Mouse (Mus musculus) CH12.LX (cell line): ENCODE data around the gene Ube2f.

ENCODE experiments used
- CHD1 ChIP-seq: IDR thresholded peaks from 2 replicates; pipeline ENCODE4 v1.6.1; 2012; ENCODE audit warnings: low read depth, low read length, improper control_type of control experiment, inconsistent platforms
- CTCF ChIP-seq, 2 experiments: IDR thresholded peaks in 1 of 2; conservative IDR thresholded peaks in 1 of 2; 2 replicates each; pipeline ENCODE4 v1.5.1; 2011 to 2012; ENCODE audit warnings: low read depth in 2 of 2, low read length in 2 of 2, improper control_type of control experiment in 1 of 2, inconsistent platforms in 1 of 2, mild to moderate bottlenecking in 1 of 2, moderate library complexity in 1 of 2
- GABPA ChIP-seq: IDR thresholded peaks from 2 replicates; pipeline ENCODE4 v1.6.1; 2012; ENCODE audit warnings: low read depth, low read length, improper control_type of control experiment, inconsistent platforms; ENCODE audit not compliant: insufficient replicate concordance
- JUN ChIP-seq: IDR thresholded peaks from 2 replicates; pipeline ENCODE4 v1.6.1; 2011; ENCODE audit warnings: low read depth, mild to moderate bottlenecking, low read length, improper control_type of control experiment, moderate library complexity; ENCODE audit not compliant: insufficient read depth
- MAFK ChIP-seq: IDR thresholded peaks from 2 replicates; pipeline ENCODE4 v1.6.1; 2011; ENCODE audit warnings: low read length, improper control_type of control experiment; ENCODE audit not compliant: insufficient replicate concordance
- POLR2A ChIP-seq: IDR thresholded peaks from 2 replicates; pipeline ENCODE4 v1.6.1; 2011; ENCODE audit warnings: low read depth, mild to moderate bottlenecking, improper control_type of control experiment, low read length
- USF2 ChIP-seq: conservative IDR thresholded peaks from 2 replicates; pipeline ENCODE4 v1.6.1; 2011; ENCODE audit warnings: low read depth, low read length, improper control_type of control experiment

DNA sequence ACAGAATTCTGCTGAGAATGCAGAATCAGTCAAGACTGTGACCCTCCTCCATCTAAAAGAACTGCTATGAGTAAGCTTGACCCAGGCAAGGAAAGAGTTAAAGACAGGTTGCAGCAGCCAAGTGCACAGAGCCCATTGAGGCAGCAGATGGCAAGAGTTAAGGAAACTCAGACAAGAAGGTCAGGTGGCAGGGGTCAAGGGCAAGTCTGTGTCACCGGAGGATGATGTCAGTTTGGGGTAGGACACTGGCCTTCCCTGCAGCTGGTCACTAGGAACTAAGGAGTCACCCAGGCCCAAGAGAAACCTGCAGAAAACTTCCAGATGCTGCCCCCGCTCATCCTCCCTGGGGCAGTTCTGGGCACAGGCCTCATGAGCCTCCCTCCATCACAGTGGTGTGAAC lies 74.5 kb downstream of the Ube2f start:
- no peak for TF ChIP-seq POLR2A
- TF ChIP-seq CTCF (conservative IDR thresholded peaks at IDR 0.05 in 1 of 2, IDR thresholded peaks at IDR 0.05 in 1 of 2; ENCODE audit: low read depth in 2 of 2, low read length in 2 of 2), result no peak
- peak; percentile 26; the same call in 1 of the 2 replicates for TF ChIP-seq MAFK
- no peak for TF ChIP-seq GABPA
- no peak for TF ChIP-seq CHD1
- TF ChIP-seq USF2, result no peak
- no peak for TF ChIP-seq JUN
